Mouse (Mus musculus): ENCODE measurements around the gene Aurkb. TPM values are rescaled to one million over a fixed set of nuclear protein-coding genes. Genes with fewer than 3 reads are reported as not detected.
"Not testable (repeated sequence)": the region's sequence is repeated elsewhere in the genome, so short reads cannot be mapped to it uniquely, and the experiment has no call there.

Aurkb gene
- polyA plus RNA-seq, 1 experiment from 2014 or later = 199 TPM

DNA sequence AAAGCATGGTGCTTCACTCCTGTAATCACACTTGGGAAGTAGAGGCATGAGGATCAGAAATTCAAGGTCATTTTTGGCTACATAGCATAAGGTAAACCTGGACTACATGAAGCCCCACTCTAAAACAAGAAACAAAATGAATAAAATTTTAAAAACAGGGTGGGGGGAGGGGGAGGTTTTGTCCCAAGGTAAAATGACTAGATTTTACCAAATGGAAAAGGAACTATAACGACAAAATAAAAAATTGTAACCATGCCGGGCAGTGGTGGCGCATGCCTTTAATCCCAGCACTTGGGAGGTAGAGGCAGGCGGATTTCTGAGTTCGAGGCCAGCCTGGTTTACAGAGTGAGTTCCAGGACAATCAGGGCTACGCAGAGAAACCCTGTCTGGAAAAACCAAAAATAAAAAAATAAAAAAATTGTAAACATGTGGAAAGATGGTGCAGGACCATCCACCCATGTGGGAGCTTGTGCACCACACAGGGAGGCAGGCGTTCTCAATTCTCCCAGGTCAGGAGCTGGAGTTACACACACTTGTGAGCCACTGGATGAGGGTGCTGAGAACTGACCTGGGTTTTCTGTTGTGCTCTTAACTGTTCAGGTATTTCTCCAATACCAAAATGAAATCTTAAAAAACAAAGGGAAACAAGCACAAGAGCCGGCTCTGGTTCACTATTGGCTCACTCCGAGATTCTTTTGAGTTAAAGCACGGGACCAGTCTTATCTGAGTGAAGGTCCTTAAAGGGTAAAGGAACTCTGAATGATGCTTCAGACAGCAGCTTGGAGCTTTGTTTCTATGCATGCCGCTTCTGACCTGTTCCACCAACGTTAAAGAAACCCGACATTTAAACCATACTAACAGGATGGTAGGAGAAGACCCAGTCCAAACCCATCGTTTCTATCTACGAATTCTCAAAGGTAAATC is 34.8 kb upstream of the Aurkb start:
- peaks cover 5% of the 10 kb centered on the region; the same call in 1 of the 2 replicates for H3K4me1 ChIP-seq (replicated peaks; ENCODE audit: control insufficient read depth, insufficient read depth, low read length)
- DNase-seq (ENCODE audit: low spot score) = no peak
- H3K36me3 ChIP-seq (ENCODE audit: control insufficient read depth, insufficient read depth, low read length) = no peaks in the 10 kb centered on the region
- H3K27ac ChIP-seq (ENCODE audit: low read depth, low read length) = no peak overlapping the region
- no peaks in the 10 kb centered on the region for H3K9me3 ChIP-seq (ENCODE audit: control insufficient read depth, low read length)
- H3K4me3 ChIP-seq (ENCODE audit: low read depth, low read length) = peak overlapping the region; percentile 57; the same call in 1 of the 2 replicates
- H3K27me3 ChIP-seq (ENCODE audit: control insufficient read depth, insufficient read depth, low read length) = no peaks in the 10 kb centered on the region
- H3K4me2 ChIP-seq (ENCODE audit: low read depth, low read length, severe bottlenecking) = no peak overlapping the region
- no peak for ATAC-seq (replicated peaks; ENCODE audit: low FRiP score)
- no peak overlapping the region for H3K9ac ChIP-seq (ENCODE audit: low read length)
- 89% methylated on average over 15 of the region's 15 CpGs for WGBS

GRCm38 (mm10) chr11:69011445-69011844 is 34.0 kb upstream of the Aurkb start:
- 89% methylated on average over 2 of the region's 2 CpGs for WGBS
- not testable (repeated sequence) for H3K4me1 ChIP-seq (replicated peaks; ENCODE audit: control insufficient read depth, insufficient read depth, low read length); H3K27ac ChIP-seq (ENCODE audit: low read depth, low read length); H3K27me3 ChIP-seq (ENCODE audit: control insufficient read depth, insufficient read depth, low read length); H3K9me3 ChIP-seq (ENCODE audit: control insufficient read depth, low read length); DNase-seq (ENCODE audit: low spot score); ATAC-seq (replicated peaks; ENCODE audit: low FRiP score); H3K36me3 ChIP-seq (ENCODE audit: control insufficient read depth, insufficient read depth, low read length)
- Histone ChIP-seq H3K9ac (ENCODE audit: low read length) (peak overlapping the region; percentile 47; the same call in 1 of the 2 replicates), H3K4me2 (ENCODE audit: low read depth, low read length, severe bottlenecking) (peak overlapping the region; percentile 57), H3K4me3 (ENCODE audit: low read depth, low read length) (peak overlapping the region; percentile 57)

DNA sequence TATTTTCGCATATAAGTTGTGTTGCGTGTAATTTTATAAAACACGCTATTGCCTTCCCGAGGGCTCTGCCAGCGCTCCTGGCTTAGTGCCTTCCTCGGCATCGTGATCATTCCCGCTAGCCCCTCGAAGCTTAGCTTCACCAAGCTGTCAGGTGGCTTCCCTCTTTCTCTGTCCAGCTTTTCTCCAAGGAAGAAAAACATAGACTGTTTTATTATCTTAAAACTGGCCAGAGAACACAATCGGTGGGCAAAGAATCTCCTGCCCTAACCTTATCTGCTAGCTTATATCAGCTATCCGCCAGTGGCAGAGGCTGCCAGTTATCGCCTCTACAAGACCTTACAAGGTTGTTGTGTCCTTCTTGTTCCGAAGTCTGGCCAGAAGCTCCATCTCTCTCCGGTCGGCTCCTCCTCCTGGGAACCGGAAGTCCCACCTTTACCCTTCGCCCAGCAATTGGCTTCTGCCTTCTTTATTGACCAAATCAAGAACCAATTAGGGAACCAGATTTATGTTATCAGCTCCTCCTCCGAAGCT is 33.3 kb upstream of the Aurkb start:
- H3K4me2 ChIP-seq (ENCODE audit: low read depth, low read length, severe bottlenecking) = peak overlapping the region; percentile 57
- peaks cover 7% of the 10 kb centered on the region for H3K4me1 ChIP-seq (replicated peaks; ENCODE audit: control insufficient read depth, insufficient read depth, low read length)
- WGBS = 3% methylated on average over 18 of the region's 18 CpGs
- no peaks in the 10 kb centered on the region for H3K36me3 ChIP-seq (ENCODE audit: control insufficient read depth, insufficient read depth, low read length)
- H3K27me3 ChIP-seq (ENCODE audit: control insufficient read depth, insufficient read depth, low read length) = no peaks in the 10 kb centered on the region
- peak overlapping the region; percentile 81 for H3K27ac ChIP-seq (ENCODE audit: low read depth, low read length)
- H3K9ac ChIP-seq (ENCODE audit: low read length) = peak overlapping the region; percentile 47
- DNase-seq (ENCODE audit: low spot score) (peak; percentile 87), ATAC-seq (replicated peaks; ENCODE audit: low FRiP score) (peak; percentile 52)
- no peaks in the 10 kb centered on the region for H3K9me3 ChIP-seq (ENCODE audit: control insufficient read depth, low read length)
- H3K4me3 ChIP-seq (ENCODE audit: low read depth, low read length) = peak overlapping the region; percentile 57

DNA sequence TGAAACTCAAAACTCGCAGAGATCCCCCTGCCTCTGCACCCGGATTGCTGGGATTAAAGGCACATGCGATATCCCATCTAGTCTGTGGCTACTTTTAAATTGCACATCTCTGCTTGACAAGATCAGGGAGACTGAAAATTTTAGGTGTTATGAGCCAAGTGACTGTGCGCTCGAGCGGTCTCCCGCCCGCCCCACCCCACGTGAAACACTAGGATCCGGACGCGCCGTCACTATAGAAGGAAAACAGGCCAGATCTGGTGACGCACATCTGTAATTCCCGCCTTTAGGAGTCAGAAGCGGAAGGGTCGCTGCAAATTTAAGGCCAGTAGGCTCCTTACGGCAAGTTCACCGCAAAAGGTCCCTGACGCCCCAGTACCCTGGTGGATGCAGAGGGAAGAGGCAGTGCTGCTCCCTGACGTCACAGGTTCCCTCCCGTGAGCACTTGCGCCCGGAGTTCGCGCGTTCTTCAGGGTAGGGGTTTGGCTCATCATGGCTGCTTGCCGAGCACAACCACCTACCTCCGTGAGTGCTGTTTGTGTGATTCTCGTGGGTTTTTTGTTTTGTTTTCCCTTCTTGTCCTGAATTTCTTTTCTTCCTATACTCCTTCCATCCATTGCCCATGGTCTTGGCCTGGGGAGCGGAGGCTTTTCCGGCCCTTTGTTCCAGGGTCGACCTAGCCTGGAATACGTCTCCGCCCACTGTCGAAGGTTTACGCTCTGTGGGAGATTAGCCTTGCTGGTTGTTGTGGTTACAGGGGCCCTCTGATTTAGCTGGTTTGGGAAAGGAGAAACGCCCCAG is 29.6 kb upstream of the Aurkb start, which contains the start of gene Ctc1:
Ctc1 (plus strand) TSS at position 268 of the 798 bp plus-strand sequence.
- ATAC-seq (replicated peaks; ENCODE audit: low FRiP score) = peak; percentile 97
- Histone ChIP-seq H3K27me3 (ENCODE audit: control insufficient read depth, insufficient read depth, low read length) (no peaks in the 10 kb centered on the region), H3K36me3 (ENCODE audit: control insufficient read depth, insufficient read depth, low read length) (no peaks in the 10 kb centered on the region), H3K4me2 (ENCODE audit: low read depth, low read length, severe bottlenecking) (peak within 1 kb of the TSS; percentile 70), H3K9ac (ENCODE audit: low read length) (peak within 1 kb of the TSS; percentile 93), H3K9me3 (ENCODE audit: control insufficient read depth, low read length) (no peaks in the 10 kb centered on the region), H3K4me1 (replicated peaks; ENCODE audit: control insufficient read depth, insufficient read depth, low read length) (peaks cover 3% of the 10 kb centered on the region; the same call in 1 of the 2 replicates), H3K4me3 (ENCODE audit: low read depth, low read length) (peak within 1 kb of the TSS; percentile 61), H3K27ac (ENCODE audit: low read depth, low read length) (peak within 1 kb of the TSS; percentile 79)
- peak; percentile 95 for DNase-seq (ENCODE audit: low spot score)
- WGBS = 4% methylated on average over 38 of the region's 38 CpGs

- H3K27me3 ChIP-seq (ENCODE audit: control insufficient read depth, insufficient read depth, low read length) = no peaks in the 10 kb centered on the region
- no peaks in the 10 kb centered on the region for H3K9me3 ChIP-seq (ENCODE audit: control insufficient read depth, low read length)
- 71% methylated on average over 3 of the region's 3 CpGs for WGBS
- H3K9ac ChIP-seq (ENCODE audit: low read length) = peak overlapping the region; percentile 93
- H3K4me3 ChIP-seq (ENCODE audit: low read depth, low read length) = peak overlapping the region; percentile 61
- no peaks in the 10 kb centered on the region for H3K36me3 ChIP-seq (ENCODE audit: control insufficient read depth, insufficient read depth, low read length)
- H3K4me2 ChIP-seq (ENCODE audit: low read depth, low read length, severe bottlenecking) = peak overlapping the region; percentile 70
- peaks cover 3% of the 10 kb centered on the region; the same call in 1 of the 2 replicates for H3K4me1 ChIP-seq (replicated peaks; ENCODE audit: control insufficient read depth, insufficient read depth, low read length)
- H3K27ac ChIP-seq (ENCODE audit: low read depth, low read length) = no peak overlapping the region; the same call in 1 of the 2 replicates
- ATAC-seq (replicated peaks; ENCODE audit: low FRiP score) = no peak
- no peak for DNase-seq (ENCODE audit: low spot score)
Measured at GRCm38 (mm10) chr11:69016755-69017154, 28.7 kb upstream of the Aurkb start.

DNA sequence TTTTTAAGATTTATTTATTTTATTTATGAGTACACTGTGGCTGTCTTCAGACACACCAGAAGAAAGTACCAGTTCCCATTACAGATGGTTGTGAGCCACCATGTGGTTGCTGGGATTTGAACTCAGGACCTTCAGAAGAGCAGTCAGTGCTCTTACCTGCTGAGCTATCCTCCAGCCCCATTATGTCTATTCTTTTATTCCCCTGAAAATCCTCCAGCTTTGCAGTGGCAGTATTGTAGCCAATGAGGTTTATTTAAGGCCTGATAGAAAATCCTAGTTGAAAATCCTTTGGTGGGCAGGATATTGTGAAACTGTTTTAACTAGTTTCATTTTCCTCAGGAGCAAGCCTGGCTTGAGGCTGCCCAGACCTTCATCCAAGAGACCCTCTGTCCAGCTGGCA is 24.8 kb upstream of the Aurkb start:
- no peak for ATAC-seq (replicated peaks; ENCODE audit: low FRiP score)
- no peaks in the 10 kb centered on the region; the same call in 1 of the 2 replicates for H3K36me3 ChIP-seq (ENCODE audit: control insufficient read depth, insufficient read depth, low read length)
- H3K27ac ChIP-seq (ENCODE audit: low read depth, low read length) = no peak overlapping the region
- H3K9me3 ChIP-seq (ENCODE audit: control insufficient read depth, low read length) = no peaks in the 10 kb centered on the region
- no peak overlapping the region for H3K9ac ChIP-seq (ENCODE audit: low read length)
- H3K4me3 ChIP-seq (ENCODE audit: low read depth, low read length) = no peak overlapping the region
- H3K27me3 ChIP-seq (ENCODE audit: control insufficient read depth, insufficient read depth, low read length) = no peaks in the 10 kb centered on the region
- peaks cover 2% of the 10 kb centered on the region; the same call in 1 of the 2 replicates for H3K4me1 ChIP-seq (replicated peaks; ENCODE audit: control insufficient read depth, insufficient read depth, low read length)
- no peak overlapping the region for H3K4me2 ChIP-seq (ENCODE audit: low read depth, low read length, severe bottlenecking)
- DNase-seq (ENCODE audit: low spot score) = no peak

- Histone ChIP-seq H3K4me3 (ENCODE audit: low read depth, low read length) (no peak overlapping the region), H3K36me3 (ENCODE audit: control insufficient read depth, insufficient read depth, low read length) (peaks cover 25% of the 10 kb centered on the region), H3K27ac (ENCODE audit: low read depth, low read length) (no peak overlapping the region), H3K9me3 (ENCODE audit: control insufficient read depth, low read length) (no peaks in the 10 kb centered on the region), H3K9ac (ENCODE audit: low read length) (no peak overlapping the region), H3K4me2 (ENCODE audit: low read depth, low read length, severe bottlenecking) (no peak overlapping the region), H3K4me1 (replicated peaks; ENCODE audit: control insufficient read depth, insufficient read depth, low read length) (no peaks in the 10 kb centered on the region), H3K27me3 (ENCODE audit: control insufficient read depth, insufficient read depth, low read length) (no peaks in the 10 kb centered on the region)
- DNase-seq (ENCODE audit: low spot score) = no peak
- ATAC-seq (replicated peaks; ENCODE audit: low FRiP score) = no peak
- 94% methylated on average over 3 of the region's 3 CpGs for WGBS
Measured at GRCm38 (mm10) chr11:69026562-69026961, 18.9 kb upstream of the Aurkb start.

- H3K4me1 ChIP-seq (replicated peaks; ENCODE audit: control insufficient read depth, insufficient read depth, low read length) = no peaks in the 10 kb centered on the region
- H3K36me3 ChIP-seq (ENCODE audit: control insufficient read depth, insufficient read depth, low read length) = peaks cover 28% of the 10 kb centered on the region
- no peaks in the 10 kb centered on the region for H3K9me3 ChIP-seq (ENCODE audit: control insufficient read depth, low read length)
- no peak overlapping the region for H3K4me3 ChIP-seq (ENCODE audit: low read depth, low read length)
- H3K27ac ChIP-seq (ENCODE audit: low read depth, low read length) = no peak overlapping the region
- ATAC-seq (replicated peaks; ENCODE audit: low FRiP score) (no peak), DNase-seq (ENCODE audit: low spot score) (no peak)
- no peaks in the 10 kb centered on the region for H3K27me3 ChIP-seq (ENCODE audit: control insufficient read depth, insufficient read depth, low read length)
- no peak overlapping the region for H3K9ac ChIP-seq (ENCODE audit: low read length)
- 69% methylated on average over 2 of the region's 2 CpGs for WGBS
- H3K4me2 ChIP-seq (ENCODE audit: low read depth, low read length, severe bottlenecking) = no peak overlapping the region
Measured at GRCm38 (mm10) chr11:69028805-69029204, 16.6 kb upstream of the Aurkb start.

All from forebrain, embryonic 11.5 days (tissue).